Mouse (Mus musculus) neural tube, embryonic 13.5 days (tissue): Measurements from ENCODE around the gene Camkmt. TPM values are rescaled to one million over a fixed set of nuclear protein-coding genes. Genes with fewer than 3 reads are reported as not detected.

Experiments used
- ATAC-seq: fragments of 200-750 bp; cut with Nextera tagmentation; 2 replicates; pipeline ENCODE4 v1.8.0; 2017; ENCODE audit warnings: low read depth, mild to moderate bottlenecking, moderate TSS enrichment, moderate library complexity
- H3K27ac ChIP-seq: fragments of 300-500 bp; sonication (generic); replicated peaks from 2 replicates; pipeline ENCODE4 v1.5.1; 2015; ENCODE audit warnings: moderate library complexity, mild to moderate bottlenecking, inconsistent platforms
- H3K27me3 ChIP-seq: fragments of 300-500 bp; sonication (generic); 2 replicates; pipeline ENCODE4 v1.6.1; 2015; ENCODE audit warnings: mild to moderate bottlenecking, inconsistent platforms
- H3K36me3 ChIP-seq: fragments of 300-500 bp; sonication (generic); 2 replicates; pipeline ENCODE4 v1.6.1; 2015; ENCODE audit warnings: mild to moderate bottlenecking, inconsistent platforms
- H3K4me1 ChIP-seq: fragments of 300-500 bp; sonication (generic); replicated peaks from 2 replicates; pipeline ENCODE4 v1.6.1; 2015; ENCODE audit warnings: inconsistent platforms
- H3K4me2 ChIP-seq: fragments of 300-500 bp; sonication (generic); 2 replicates; pipeline ENCODE4 v1.6.1; 2015; ENCODE audit warnings: inconsistent platforms, mild to moderate bottlenecking, moderate library complexity
- H3K4me3 ChIP-seq: fragments of 300-500 bp; sonication (generic); 2 replicates; pipeline ENCODE4 v1.5.1; 2015; ENCODE audit warnings: mild to moderate bottlenecking, inconsistent platforms
- H3K9ac ChIP-seq: fragments of 300-500 bp; sonication (generic); 2 replicates; pipeline ENCODE4 v1.6.1; 2015; ENCODE audit warnings: moderate library complexity, mild to moderate bottlenecking, inconsistent platforms
- H3K9me3 ChIP-seq: fragments of 300-500 bp; sonication (generic); 2 replicates; pipeline ENCODE4 v1.6.1; 2016; ENCODE audit warnings: inconsistent platforms
- WGBS: fragments of 180-500 bp; shearing (Covaris S2); methylation state at CpG from one replicate; pipeline ENCODE4 v1.1.7; 2015; 5-methylcytosine and 5-hydroxymethylcytosine counted together
- polyA plus RNA-seq: library from polyadenylated mRNA; unstranded; fragments of >200 nt; fragmentation: Nextera tagmentation; extraction: Ambion mirVana; gene quantifications from 2 replicates; pipeline ENCODE4 v1.2.1, GENCODE M21; 2015

Camkmt gene
- 17.5 and 18.7 TPM in 2 replicates for polyA plus RNA-seq

DNA sequence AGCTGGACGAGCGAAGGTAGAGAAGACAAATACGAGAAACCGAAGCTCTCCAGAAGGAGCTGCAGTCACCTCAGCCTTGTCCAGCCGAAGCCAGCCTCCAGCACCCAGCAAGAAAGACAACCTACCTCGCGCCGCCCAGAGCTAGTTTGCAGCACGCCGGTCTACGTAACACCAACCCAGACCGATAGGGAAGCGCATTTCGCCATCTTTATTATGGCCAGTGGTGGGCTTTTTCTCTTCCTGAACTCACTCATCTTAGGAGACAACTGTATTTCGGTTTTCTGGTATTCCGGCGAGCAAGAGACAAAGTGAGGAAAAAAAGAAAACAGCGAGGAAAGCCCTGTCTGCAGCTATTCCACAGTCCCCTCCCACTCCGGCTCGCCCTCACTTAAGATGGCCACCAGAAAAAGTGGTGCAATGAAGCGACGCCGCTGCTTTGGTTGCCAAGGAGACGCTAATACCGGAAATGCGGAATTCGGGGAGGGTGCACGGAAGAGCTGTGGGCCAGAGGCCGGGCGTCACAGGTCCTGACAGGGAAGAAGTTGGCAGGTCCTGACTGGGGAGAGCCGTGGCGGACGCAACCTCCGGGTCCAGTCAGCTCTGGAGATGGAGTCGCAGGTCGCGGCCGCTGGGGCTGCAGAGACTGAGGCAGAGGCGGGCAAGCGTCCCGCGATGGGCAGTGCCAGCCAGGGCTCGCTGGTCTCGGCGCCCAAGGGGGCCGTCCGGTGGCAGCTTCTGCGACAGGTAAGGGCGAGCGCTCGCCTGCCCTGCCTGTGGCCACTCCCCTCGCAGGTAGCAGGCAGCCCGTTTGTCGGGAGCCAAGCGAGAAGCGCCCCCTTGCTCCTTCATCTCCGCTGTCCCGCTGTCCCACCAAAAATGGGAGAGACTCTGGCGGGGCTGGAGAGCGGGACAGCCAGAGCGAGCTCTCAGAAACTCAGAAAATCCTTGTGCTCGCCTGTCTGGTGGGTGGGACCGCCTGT is at the start of gene Camkmt, which contains the start of gene Prepl:
Camkmt (plus strand) TSS at position 433 of the 980 bp plus-strand sequence.
Prepl (minus strand) TSS at position 122 of the 980 bp plus-strand sequence.
- H3K4me3 ChIP-seq = peak within 1 kb of the TSS; percentile 89
- no peaks in the 10 kb centered on the region for H3K9me3 ChIP-seq
- peak within 1 kb of the TSS; percentile 94 for H3K27ac ChIP-seq
- under 1% methylated on average over 63 of the region's 63 CpGs for WGBS
- H3K27me3 ChIP-seq = no peaks in the 10 kb centered on the region
- ATAC-seq = peak; percentile 99
- H3K4me1 ChIP-seq = peaks cover 21% of the 10 kb centered on the region
- no peaks in the 10 kb centered on the region for H3K36me3 ChIP-seq
- peak within 1 kb of the TSS; percentile 67 for H3K4me2 ChIP-seq
- peak within 1 kb of the TSS; percentile 83 for H3K9ac ChIP-seq

DNA sequence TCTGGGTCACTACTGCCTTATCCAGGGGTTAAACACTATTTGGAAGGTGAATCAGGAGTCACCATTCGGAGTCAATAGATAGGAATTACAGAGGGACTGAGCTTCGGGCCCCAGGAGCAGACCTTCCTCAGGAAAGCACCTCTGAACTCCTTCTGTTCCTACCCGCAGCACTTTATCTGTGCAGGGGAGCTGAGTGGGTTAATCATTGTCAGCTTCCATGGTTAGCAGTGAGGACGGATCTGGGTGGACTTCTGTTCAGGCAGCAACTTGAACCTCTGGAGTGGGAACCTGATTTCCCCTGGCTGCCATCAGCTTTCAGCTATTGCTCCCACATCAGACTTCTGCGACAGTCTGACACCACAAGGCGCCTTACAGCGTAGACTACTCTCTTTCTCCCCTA is 49.4 kb upstream of the Camkmt start:
- no peak overlapping the region for H3K27ac ChIP-seq
- H3K36me3 ChIP-seq = no peaks in the 10 kb centered on the region
- no peak overlapping the region for H3K4me2 ChIP-seq
- H3K9me3 ChIP-seq = no peaks in the 10 kb centered on the region
- H3K4me1 ChIP-seq = no peaks in the 10 kb centered on the region
- ATAC-seq = no peak
- no peak overlapping the region for H3K9ac ChIP-seq
- no peak overlapping the region for H3K4me3 ChIP-seq
- 76% methylated on average over 7 of the region's 7 CpGs for WGBS
- H3K27me3 ChIP-seq = no peaks in the 10 kb centered on the region

DNA sequence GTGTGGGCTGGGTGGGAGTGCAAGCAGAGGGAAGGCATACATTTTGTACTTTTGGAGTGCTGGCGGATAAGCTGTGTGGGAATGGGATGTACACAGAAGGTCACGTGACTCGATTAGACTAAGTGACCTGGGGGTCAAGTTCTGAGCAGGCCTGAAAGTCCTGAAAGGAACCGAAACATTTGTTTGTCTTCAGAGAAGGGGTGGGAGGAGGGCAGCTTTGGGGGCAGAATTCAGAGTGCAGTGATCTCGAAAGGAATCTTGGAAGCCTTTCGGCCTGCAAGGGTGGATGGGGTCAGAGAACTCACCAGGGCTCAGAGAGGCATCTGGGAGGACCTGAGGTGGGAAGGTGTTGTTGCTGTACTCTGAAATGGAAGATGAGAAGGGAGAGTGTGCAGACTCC is 47.9 kb upstream of the Camkmt start:
- 74% methylated on average over 6 of the region's 6 CpGs for WGBS
- Histone ChIP-seq H3K9ac (no peak overlapping the region), H3K4me3 (no peak overlapping the region), H3K36me3 (no peaks in the 10 kb centered on the region), H3K27me3 (no peaks in the 10 kb centered on the region), H3K9me3 (no peaks in the 10 kb centered on the region), H3K4me2 (no peak overlapping the region), H3K27ac (no peak overlapping the region), H3K4me1 (no peaks in the 10 kb centered on the region)
- no peak for ATAC-seq

DNA sequence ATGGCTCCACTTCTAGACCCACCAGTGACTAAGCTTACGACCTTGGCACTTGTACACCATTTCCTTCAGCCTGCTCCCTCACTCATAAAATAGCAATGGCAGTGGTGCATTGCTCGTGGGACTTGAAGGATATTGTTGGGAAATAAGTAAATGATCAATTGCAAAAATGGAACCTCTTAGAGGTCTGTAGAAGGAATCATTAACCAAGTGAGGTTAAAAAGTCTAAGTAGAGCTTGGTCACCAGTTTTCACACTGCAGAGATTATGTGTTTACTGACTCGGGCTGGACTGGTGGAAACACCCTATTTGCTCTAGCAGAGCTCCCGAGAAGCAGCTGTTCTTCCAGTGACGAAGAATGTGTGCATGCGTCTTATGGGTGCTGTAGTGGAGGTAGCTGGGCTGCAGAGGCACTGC is 46.9 kb upstream of the Camkmt start:
- no peaks in the 10 kb centered on the region for H3K36me3 ChIP-seq
- no peak overlapping the region for H3K4me2 ChIP-seq
- H3K27ac ChIP-seq = no peak overlapping the region
- no peaks in the 10 kb centered on the region for H3K4me1 ChIP-seq
- no peak overlapping the region for H3K9ac ChIP-seq
- no peak for ATAC-seq
- no peaks in the 10 kb centered on the region for H3K27me3 ChIP-seq
- no peak overlapping the region for H3K4me3 ChIP-seq
- H3K9me3 ChIP-seq = no peaks in the 10 kb centered on the region
- 86% methylated on average over 6 of the region's 6 CpGs for WGBS

DNA sequence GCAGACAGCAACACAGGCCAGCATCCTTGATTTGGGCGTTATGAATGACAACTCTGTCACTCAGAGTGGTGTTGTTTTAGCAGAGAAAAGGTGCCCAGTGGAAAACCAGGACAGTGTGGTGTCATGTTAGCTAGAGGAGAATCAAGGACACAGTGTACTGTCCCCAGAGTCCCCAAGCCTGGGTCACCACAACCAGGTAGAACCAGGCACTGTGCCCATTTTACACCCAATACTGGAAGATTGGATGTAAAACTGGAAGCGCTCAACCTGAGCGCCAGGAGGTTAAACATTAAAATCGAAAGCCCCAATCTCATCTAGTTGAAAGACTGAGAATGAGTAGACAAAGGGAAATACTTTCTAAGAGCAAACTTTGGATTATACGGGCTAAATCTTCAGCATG is 45.9 kb upstream of the Camkmt start:
- WGBS = 94% methylated on average over 5 of the region's 5 CpGs
- H3K4me2 ChIP-seq = no peak overlapping the region
- H3K36me3 ChIP-seq = no peaks in the 10 kb centered on the region
- no peak for ATAC-seq
- no peak overlapping the region for H3K9ac ChIP-seq
- no peaks in the 10 kb centered on the region for H3K4me1 ChIP-seq
- H3K9me3 ChIP-seq = no peaks in the 10 kb centered on the region
- H3K27me3 ChIP-seq = no peaks in the 10 kb centered on the region
- no peak overlapping the region for H3K4me3 ChIP-seq
- no peak overlapping the region for H3K27ac ChIP-seq

DNA sequence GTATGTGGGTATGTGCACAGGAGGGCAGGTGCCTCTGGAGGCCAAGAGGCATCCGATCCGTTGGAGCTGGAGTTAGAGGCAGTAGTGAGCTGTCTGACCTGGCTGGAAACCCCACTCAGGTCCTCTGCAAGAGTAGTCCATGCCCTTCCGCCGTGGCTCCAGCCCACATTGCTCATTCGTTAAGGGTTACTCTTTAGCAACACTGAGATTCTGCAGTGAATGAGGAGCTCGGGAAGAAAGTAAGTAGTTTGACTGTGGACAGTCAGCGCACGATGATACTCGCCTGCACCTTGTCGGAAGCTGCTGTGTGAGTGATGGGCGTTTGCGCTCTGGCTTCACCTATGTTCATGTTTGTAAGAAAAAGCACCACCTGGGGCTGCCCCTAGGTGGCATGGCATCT is 45.2 kb upstream of the Camkmt start:
- H3K9ac ChIP-seq = no peak overlapping the region
- whole genome bisulfite sequencing = 90% methylated on average over 12 of the region's 12 CpGs
- H3K9me3 ChIP-seq = no peaks in the 10 kb centered on the region
- no peak for ATAC-seq
- H3K4me2 ChIP-seq = no peak overlapping the region
- H3K36me3 ChIP-seq = no peaks in the 10 kb centered on the region
- H3K27ac ChIP-seq = no peak overlapping the region
- no peak overlapping the region for H3K4me3 ChIP-seq
- no peaks in the 10 kb centered on the region for H3K27me3 ChIP-seq
- H3K4me1 ChIP-seq = no peaks in the 10 kb centered on the region

DNA sequence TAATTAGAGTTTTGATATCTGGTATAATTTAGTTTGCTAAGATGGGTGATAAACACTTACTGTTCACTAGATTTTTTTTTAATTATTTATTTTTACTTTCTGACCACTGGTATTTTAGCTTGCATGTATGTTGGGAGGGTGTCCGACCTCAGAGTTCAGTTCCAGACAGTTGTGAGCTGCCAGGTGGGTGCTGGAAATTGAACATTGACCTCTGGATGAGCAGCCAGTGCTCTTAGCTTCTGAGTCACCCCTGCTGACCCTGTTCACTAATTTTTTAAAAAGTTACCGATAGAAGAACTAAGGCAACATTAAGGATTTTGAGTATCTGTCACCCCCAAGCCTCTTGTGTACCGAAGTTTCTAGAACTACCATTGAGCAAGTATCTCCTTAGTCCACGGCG is 42.0 kb upstream of the Camkmt start:
- no peak overlapping the region for H3K4me3 ChIP-seq
- H3K9me3 ChIP-seq = no peaks in the 10 kb centered on the region
- no peaks in the 10 kb centered on the region for H3K4me1 ChIP-seq
- no peak overlapping the region for H3K27ac ChIP-seq
- H3K36me3 ChIP-seq = no peaks in the 10 kb centered on the region
- 94% methylated on average over 5 of the region's 5 CpGs for WGBS
- ATAC-seq = no peak
- no peak overlapping the region for H3K4me2 ChIP-seq
- H3K27me3 ChIP-seq = no peaks in the 10 kb centered on the region
- no peak overlapping the region for H3K9ac ChIP-seq

DNA sequence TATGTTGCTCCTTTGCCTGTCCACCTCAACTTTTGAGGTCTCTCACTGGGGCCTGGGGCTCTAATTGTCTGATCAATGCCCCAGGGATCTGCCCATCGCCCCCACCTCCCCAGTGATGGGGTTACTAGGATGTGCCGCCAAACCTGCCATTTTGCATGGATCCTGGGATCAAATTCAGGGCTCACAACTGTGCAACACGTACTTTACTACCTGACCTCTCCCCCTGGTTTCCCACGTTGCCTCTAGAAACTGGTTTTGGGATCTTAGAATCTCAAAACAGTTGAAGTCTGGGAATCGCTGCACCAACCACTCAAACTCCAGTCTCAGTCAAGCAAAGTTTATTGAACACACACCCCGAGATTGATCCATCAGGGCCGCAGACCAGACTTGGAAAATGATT is 32.1 kb upstream of the Camkmt start:
- Histone ChIP-seq H3K9ac (no peak overlapping the region), H3K9me3 (no peaks in the 10 kb centered on the region), H3K4me2 (no peak overlapping the region), H3K4me3 (no peak overlapping the region), H3K36me3 (peaks cover 15% of the 10 kb centered on the region), H3K4me1 (no peaks in the 10 kb centered on the region), H3K27me3 (no peaks in the 10 kb centered on the region), H3K27ac (no peak overlapping the region)
- no peak for ATAC-seq
- 91% methylated on average over 7 of the region's 7 CpGs for WGBS

DNA sequence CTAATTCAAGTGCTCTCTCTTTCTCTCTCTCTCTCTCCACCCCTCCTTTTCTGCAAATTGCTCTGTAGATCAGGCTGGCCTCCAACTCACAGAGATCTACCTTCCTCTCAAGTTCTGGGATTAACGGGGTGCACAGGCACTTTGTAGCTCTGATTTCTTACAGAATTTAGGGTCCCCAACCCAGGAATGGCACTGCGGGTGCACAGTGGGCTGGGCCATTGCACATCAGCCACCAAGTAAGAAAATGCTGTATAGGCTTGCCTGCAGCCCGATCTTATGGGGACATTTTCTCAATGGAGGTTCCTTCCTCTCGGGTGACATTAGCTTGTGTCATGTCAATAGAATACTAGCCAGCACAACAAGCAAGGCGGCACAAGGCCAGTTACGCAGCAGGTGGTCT is 31.2 kb upstream of the Camkmt start:
- WGBS = 89% methylated on average over 6 of the region's 6 CpGs
- ATAC-seq = no peak
- peaks cover 24% of the 10 kb centered on the region for H3K36me3 ChIP-seq
- H3K9ac ChIP-seq = no peak overlapping the region
- no peaks in the 10 kb centered on the region for H3K27me3 ChIP-seq
- H3K4me1 ChIP-seq = no peaks in the 10 kb centered on the region
- no peaks in the 10 kb centered on the region for H3K9me3 ChIP-seq
- no peak overlapping the region for H3K4me3 ChIP-seq
- no peak overlapping the region for H3K4me2 ChIP-seq
- H3K27ac ChIP-seq = no peak overlapping the region

DNA sequence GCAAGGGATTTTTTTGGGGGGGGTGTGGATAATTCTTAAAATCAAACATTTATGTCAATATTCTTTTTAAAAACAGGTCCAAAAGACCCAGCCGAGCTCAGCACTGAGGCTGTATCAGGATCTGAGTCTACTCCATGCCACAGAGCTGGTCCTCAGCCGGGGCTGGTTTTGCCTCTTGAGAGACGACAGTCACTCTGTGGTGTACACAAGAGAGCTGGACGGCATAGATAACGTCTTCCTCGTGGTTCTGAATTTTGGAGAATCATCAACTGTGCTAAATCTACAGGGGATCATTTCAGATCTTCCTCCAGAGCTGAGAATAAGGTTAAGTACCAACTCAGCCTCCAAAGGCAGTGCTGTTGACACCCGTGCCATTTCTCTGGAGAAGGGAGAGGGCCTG is 26.8 kb upstream of the Camkmt start:
- 94% methylated on average over 7 of the region's 7 CpGs for whole genome bisulfite sequencing
- no peak for ATAC-seq

DNA sequence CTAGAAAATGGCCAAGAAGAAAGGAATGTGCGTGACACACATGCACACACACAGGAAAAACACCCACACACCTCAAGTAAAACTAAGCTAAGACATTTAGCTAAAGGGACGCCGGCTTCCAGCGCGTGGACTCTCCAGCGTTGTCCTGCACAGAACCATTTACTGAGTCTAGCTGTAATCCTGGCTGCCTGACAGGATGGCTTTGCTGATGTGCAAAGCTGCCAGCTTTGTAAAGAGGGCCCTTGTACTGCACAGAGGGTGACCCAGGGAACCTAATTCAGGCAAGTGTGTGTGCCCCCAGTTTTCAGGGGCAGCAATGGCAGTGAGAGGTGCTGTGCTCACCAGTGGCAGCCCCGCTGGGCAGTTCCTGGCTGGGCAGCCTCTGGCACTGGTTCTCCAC is 23.0 kb upstream of the Camkmt start:
- no peak overlapping the region for H3K27ac ChIP-seq
- H3K4me1 ChIP-seq = peaks cover 6% of the 10 kb centered on the region
- no peak for ATAC-seq
- no peaks in the 10 kb centered on the region for H3K27me3 ChIP-seq
- no peaks in the 10 kb centered on the region for H3K9me3 ChIP-seq
- H3K9ac ChIP-seq = no peak overlapping the region
- 94% methylated on average over 7 of the region's 7 CpGs for WGBS
- no peak overlapping the region for H3K4me2 ChIP-seq
- peaks cover 95% of the 10 kb centered on the region for H3K36me3 ChIP-seq
- no peak overlapping the region for H3K4me3 ChIP-seq

More for the DNA sequence above, 26.8 kb upstream of the Camkmt start:
- H3K27ac ChIP-seq = no peak overlapping the region
- H3K36me3 ChIP-seq = peaks cover 66% of the 10 kb centered on the region
- no peak overlapping the region for H3K4me2 ChIP-seq
- no peaks in the 10 kb centered on the region for H3K4me1 ChIP-seq
- H3K9ac ChIP-seq = no peak overlapping the region
- H3K27me3 ChIP-seq = no peaks in the 10 kb centered on the region
- H3K4me3 ChIP-seq = no peak overlapping the region
- no peaks in the 10 kb centered on the region for H3K9me3 ChIP-seq

DNA sequence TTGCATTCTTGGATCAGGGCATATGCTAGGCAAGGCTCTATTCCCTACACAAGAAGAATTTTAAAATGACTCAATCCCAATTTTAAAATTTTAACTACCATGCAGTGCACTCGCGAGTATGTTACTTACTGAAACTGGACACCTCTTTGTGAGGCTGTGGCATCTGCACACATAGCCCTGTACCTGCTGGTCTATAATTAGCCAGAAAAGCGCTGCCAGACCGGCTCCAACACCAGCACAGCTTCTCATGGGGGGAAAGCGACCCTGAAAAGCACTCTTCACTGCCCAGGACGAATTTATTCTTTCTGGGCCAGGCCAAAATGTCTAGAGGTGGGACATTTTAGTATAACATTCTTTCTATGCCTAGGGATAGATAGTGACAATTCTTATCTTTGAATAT is 19.7 kb upstream of the Camkmt start:
- H3K36me3 ChIP-seq = peaks cover 79% of the 10 kb centered on the region
- H3K9ac ChIP-seq = no peak overlapping the region
- H3K4me1 ChIP-seq = peaks cover 16% of the 10 kb centered on the region
- no peaks in the 10 kb centered on the region for H3K9me3 ChIP-seq
- H3K4me2 ChIP-seq = no peak overlapping the region
- 92% methylated on average over 6 of the region's 6 CpGs for WGBS
- H3K4me3 ChIP-seq = no peak overlapping the region
- no peak overlapping the region for H3K27ac ChIP-seq
- no peak for ATAC-seq
- H3K27me3 ChIP-seq = no peaks in the 10 kb centered on the region
